Mouse (Mus musculus): Measurements from ENCODE around the gene C1qa. TPM values are rescaled to one million over a fixed set of nuclear protein-coding genes. Genes with fewer than 3 reads are reported as not detected.

Gene C1qa
- total RNA-seq (2014; rRNA removed) = 47.7 and 53.1 TPM in 2 replicates
- polyA plus RNA-seq (2015; fragmentation: Nextera tagmentation; extraction: Ambion mirVana) = 42.2 and 43.5 TPM in 2 replicates

- 76% methylated on average over 9 of the region's 9 CpGs for WGBS
- H3K9ac ChIP-seq = no peak within 1 kb of the TSS
- DNase-seq (no peak), ATAC-seq (no peak)
- no peaks in the 10 kb centered on the region for H3K36me3 ChIP-seq (ENCODE audit: insufficient read depth)
- peaks cover 22% of the 10 kb centered on the region for H3K27me3 ChIP-seq (ENCODE audit: insufficient read depth, low read length)
- no peaks in the 10 kb centered on the region for H3K9me3 ChIP-seq (ENCODE audit: low read length)
- no peak within 1 kb of the TSS for H3K4me3 ChIP-seq (ENCODE audit: low read depth, low read length)
- H3K4me2 ChIP-seq (ENCODE audit: low read depth) = no peak within 1 kb of the TSS
- no peak within 1 kb of the TSS for H3K27ac ChIP-seq (ENCODE audit: low read depth, low read length)
- TF ChIP-seq CTCF (IDR thresholded peaks at IDR 0.05; ENCODE audit: low read depth) = no peak
- no peaks in the 10 kb centered on the region for H3K4me1 ChIP-seq (ENCODE audit: insufficient read depth)
Measured at GRCm38 (mm10) chr4:136898637-136899036, at the start of gene C1qa. Gene C1qa, minus strand, starts transcription at chr4:136898803.

- DNase-seq (no peak), ATAC-seq (no peak)
- H3K9ac ChIP-seq = no peak overlapping the region
- H3K4me1 ChIP-seq (ENCODE audit: insufficient read depth) = no peaks in the 10 kb centered on the region
- no peak overlapping the region for H3K4me2 ChIP-seq (ENCODE audit: low read depth)
- WGBS = 71% methylated on average over 17 of the region's 17 CpGs
- H3K27ac ChIP-seq (ENCODE audit: low read depth, low read length) = no peak overlapping the region
- H3K9me3 ChIP-seq (ENCODE audit: low read length) = no peaks in the 10 kb centered on the region
- H3K36me3 ChIP-seq (ENCODE audit: insufficient read depth) = no peaks in the 10 kb centered on the region
- no peak overlapping the region for H3K4me3 ChIP-seq (ENCODE audit: low read depth, low read length)
- no peaks in the 10 kb centered on the region for H3K27me3 ChIP-seq (ENCODE audit: insufficient read depth, low read length)
- TF ChIP-seq CTCF (IDR thresholded peaks at IDR 0.05; ENCODE audit: low read depth) = no peak
Measured at GRCm38 (mm10) chr4:136945397-136945796, 46.8 kb upstream of the C1qa start.

- Histone ChIP-seq H3K4me3 (ENCODE audit: low read depth, low read length) (no peak overlapping the region), H3K27me3 (ENCODE audit: insufficient read depth, low read length) (no peaks in the 10 kb centered on the region), H3K36me3 (ENCODE audit: insufficient read depth) (no peaks in the 10 kb centered on the region), H3K9me3 (ENCODE audit: low read length) (no peaks in the 10 kb centered on the region), H3K27ac (ENCODE audit: low read depth, low read length) (no peak overlapping the region), H3K4me1 (ENCODE audit: insufficient read depth) (no peaks in the 10 kb centered on the region), H3K4me2 (ENCODE audit: low read depth) (no peak overlapping the region), H3K9ac (no peak overlapping the region)
- 72% methylated on average over 11 of the region's 11 CpGs for WGBS
- no peak for DNase-seq
- ATAC-seq = no peak
- TF ChIP-seq CTCF (IDR thresholded peaks at IDR 0.05; ENCODE audit: low read depth) = no peak
Measured at GRCm38 (mm10) chr4:136944558-136945350, 46.2 kb upstream of the C1qa start.

- H3K4me3 ChIP-seq (ENCODE audit: low read depth, low read length) = no peak overlapping the region
- no peaks in the 10 kb centered on the region for H3K4me1 ChIP-seq (ENCODE audit: insufficient read depth)
- no peaks in the 10 kb centered on the region for H3K36me3 ChIP-seq (ENCODE audit: insufficient read depth)
- no peak overlapping the region for H3K4me2 ChIP-seq (ENCODE audit: low read depth)
- DNase-seq (no peak), ATAC-seq (no peak)
- 37% methylated on average over 13 of the region's 13 CpGs for WGBS
- H3K27ac ChIP-seq (ENCODE audit: low read depth, low read length) = no peak overlapping the region
- no peak for TF ChIP-seq CTCF (IDR thresholded peaks at IDR 0.05; ENCODE audit: low read depth)
- no peaks in the 10 kb centered on the region for H3K27me3 ChIP-seq (ENCODE audit: insufficient read depth, low read length)
- H3K9me3 ChIP-seq (ENCODE audit: low read length) = no peaks in the 10 kb centered on the region
- H3K9ac ChIP-seq = no peak overlapping the region
Measured at GRCm38 (mm10) chr4:136943175-136943574, 44.6 kb upstream of the C1qa start.

GRCm38 (mm10) chr4:136942761-136943160, 44.2 kb upstream of the C1qa start:
- Histone ChIP-seq H3K27ac (ENCODE audit: low read depth, low read length) (no peak overlapping the region), H3K4me1 (ENCODE audit: insufficient read depth) (no peaks in the 10 kb centered on the region), H3K9me3 (ENCODE audit: low read length) (no peaks in the 10 kb centered on the region), H3K4me2 (ENCODE audit: low read depth) (no peak overlapping the region), H3K36me3 (ENCODE audit: insufficient read depth) (no peaks in the 10 kb centered on the region), H3K9ac (no peak overlapping the region), H3K27me3 (ENCODE audit: insufficient read depth, low read length) (no peaks in the 10 kb centered on the region), H3K4me3 (ENCODE audit: low read depth, low read length) (no peak overlapping the region)
- no peak for TF ChIP-seq CTCF (IDR thresholded peaks at IDR 0.05; ENCODE audit: low read depth)
- DNase-seq (no peak), ATAC-seq (no peak)
- WGBS = 28% methylated on average over 18 of the region's 18 CpGs

- H3K27me3 ChIP-seq (ENCODE audit: insufficient read depth, low read length) = no peaks in the 10 kb centered on the region
- no peaks in the 10 kb centered on the region; the same call in 1 of the 2 replicates for H3K36me3 ChIP-seq (ENCODE audit: insufficient read depth)
- H3K4me1 ChIP-seq (ENCODE audit: insufficient read depth) = no peaks in the 10 kb centered on the region
- 92% methylated on average over 5 of the region's 5 CpGs for WGBS
- no peaks in the 10 kb centered on the region for H3K9me3 ChIP-seq (ENCODE audit: low read length)
- H3K4me2 ChIP-seq (ENCODE audit: low read depth) = no peak overlapping the region
- DNase-seq (no peak), ATAC-seq (no peak)
- no peak overlapping the region for H3K9ac ChIP-seq
- H3K27ac ChIP-seq (ENCODE audit: low read depth, low read length) = no peak overlapping the region
- no peak overlapping the region for H3K4me3 ChIP-seq (ENCODE audit: low read depth, low read length)
- no peak for TF ChIP-seq CTCF (IDR thresholded peaks at IDR 0.05; ENCODE audit: low read depth)
Measured at GRCm38 (mm10) chr4:136937935-136938334, 39.3 kb upstream of the C1qa start.

- WGBS = 77% methylated on average over 4 of the region's 4 CpGs
- Histone ChIP-seq H3K27me3 (ENCODE audit: insufficient read depth, low read length) (no peaks in the 10 kb centered on the region), H3K9me3 (ENCODE audit: low read length) (no peaks in the 10 kb centered on the region), H3K4me2 (ENCODE audit: low read depth) (no peak overlapping the region), H3K4me3 (ENCODE audit: low read depth, low read length) (no peak overlapping the region), H3K9ac (no peak overlapping the region), H3K36me3 (ENCODE audit: insufficient read depth) (no peaks in the 10 kb centered on the region; the same call in 1 of the 2 replicates), H3K27ac (ENCODE audit: low read depth, low read length) (no peak overlapping the region), H3K4me1 (ENCODE audit: insufficient read depth) (no peaks in the 10 kb centered on the region)
- no peak for TF ChIP-seq CTCF (IDR thresholded peaks at IDR 0.05; ENCODE audit: low read depth)
- no peak for DNase-seq
- no peak for ATAC-seq
Measured at GRCm38 (mm10) chr4:136937344-136937743, 38.7 kb upstream of the C1qa start.

Data from forebrain, postnatal 0 days (tissue).